Mouse (Mus musculus): Measurements from ENCODE around the gene Gda.

GRCm38 (mm10) chr19:21510116-21510515, 36.9 kb upstream of the Gda start:
- TF ChIP-seq CTCF (IDR thresholded peaks at IDR 0.05): peak; percentile 75
- no peak for TF ChIP-seq EP300 (IDR thresholded peaks at IDR 0.05)

Data from lung, postnatal 0 days (tissue).